Mouse (Mus musculus): ENCODE results near the gene Gm28230. TPM values are rescaled to one million over a fixed set of nuclear protein-coding genes. Genes with fewer than 3 reads are reported as not detected.
A peak's percentile ranks its signal among the peaks of the same experiment; 100 is the strongest.

Gm28230 gene
- polyA plus RNA-seq, 2 experiments from 2014 or later, result not detected

DNA sequence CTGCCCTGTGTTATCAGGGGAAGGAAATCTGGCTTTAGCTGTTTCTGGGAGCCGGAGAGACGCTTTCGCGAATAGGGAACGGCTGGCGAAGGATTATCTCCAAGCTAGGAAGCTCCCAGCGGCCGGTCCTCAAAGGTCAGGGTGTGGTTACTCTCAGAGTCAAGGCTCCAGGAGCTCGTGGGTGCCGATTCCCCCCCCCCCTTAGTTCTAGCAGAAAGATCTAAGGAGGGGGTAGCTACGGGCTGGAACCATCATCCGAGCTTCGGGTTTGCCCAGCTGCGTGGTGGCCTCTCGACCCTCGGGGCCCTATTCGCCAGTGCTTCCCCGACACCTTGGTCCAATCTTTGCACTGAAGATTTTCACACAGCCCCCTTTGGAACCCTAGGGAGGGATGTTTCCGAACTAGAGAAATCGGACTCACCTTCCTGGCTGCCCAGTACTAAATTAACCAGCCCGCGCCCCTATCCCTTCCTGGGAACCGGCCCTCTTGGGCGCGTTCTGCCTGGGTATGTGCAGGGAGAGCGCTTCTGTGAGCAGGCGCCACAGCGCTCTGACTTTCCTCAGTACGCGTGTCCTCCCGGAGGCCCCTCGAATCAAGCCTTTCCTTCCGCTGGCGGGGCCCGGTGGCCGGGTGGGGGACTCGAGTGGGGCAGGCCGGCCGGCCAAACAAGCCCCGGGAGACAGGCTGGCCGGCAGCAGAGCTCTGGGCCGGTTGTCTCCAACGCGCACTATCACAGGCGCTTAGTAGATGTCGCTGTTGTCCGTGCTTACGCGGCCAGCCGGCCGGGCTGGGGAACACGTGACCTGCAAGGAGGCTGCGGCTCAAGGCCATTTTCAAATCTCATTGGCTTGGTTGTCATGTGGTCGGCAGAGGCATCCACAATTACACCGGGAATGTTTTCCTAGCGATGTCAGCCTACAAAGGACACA is 35.2 kb upstream of the Gm28230 start, which contains the start of gene Hoxd10:
Gene Hoxd10 (plus strand): TSS at position 903 of the 930 bp plus-strand sequence.
- ATAC-seq, result no peak

DNA sequence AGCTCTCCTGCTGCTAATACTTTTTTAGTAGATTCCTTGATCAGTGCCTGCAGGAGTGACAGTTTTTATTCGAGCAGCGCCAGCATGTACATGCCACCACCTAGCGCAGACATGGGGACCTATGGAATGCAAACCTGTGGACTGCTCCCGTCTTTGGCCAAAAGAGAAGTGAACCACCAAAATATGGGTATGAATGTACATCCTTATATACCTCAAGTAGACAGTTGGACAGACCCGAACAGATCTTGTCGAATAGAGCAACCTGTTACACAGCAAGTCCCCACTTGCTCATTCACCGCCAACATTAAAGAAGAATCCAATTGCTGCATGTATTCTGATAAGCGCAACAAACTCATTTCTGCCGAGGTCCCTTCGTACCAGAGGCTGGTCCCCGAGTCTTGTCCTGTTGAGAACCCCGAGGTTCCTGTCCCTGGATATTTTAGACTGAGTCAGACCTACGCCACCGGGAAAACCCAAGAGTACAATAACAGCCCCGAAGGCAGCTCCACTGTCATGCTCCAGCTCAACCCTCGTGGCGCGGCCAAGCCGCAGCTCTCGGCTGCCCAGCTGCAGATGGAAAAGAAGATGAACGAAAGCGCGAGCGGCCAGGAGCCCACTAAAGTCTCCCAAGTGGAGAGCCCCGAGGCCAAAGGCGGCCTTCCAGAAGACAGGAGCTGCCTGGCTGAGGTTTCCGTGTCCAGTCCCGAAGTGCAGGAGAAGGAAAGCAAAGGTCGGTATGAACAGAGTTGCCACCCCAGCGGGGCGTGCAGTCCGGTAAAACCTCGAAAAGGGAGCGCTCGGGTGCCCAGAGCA is 34.3 kb upstream of the Gm28230 start:
- ATAC-seq, result no peak

DNA sequence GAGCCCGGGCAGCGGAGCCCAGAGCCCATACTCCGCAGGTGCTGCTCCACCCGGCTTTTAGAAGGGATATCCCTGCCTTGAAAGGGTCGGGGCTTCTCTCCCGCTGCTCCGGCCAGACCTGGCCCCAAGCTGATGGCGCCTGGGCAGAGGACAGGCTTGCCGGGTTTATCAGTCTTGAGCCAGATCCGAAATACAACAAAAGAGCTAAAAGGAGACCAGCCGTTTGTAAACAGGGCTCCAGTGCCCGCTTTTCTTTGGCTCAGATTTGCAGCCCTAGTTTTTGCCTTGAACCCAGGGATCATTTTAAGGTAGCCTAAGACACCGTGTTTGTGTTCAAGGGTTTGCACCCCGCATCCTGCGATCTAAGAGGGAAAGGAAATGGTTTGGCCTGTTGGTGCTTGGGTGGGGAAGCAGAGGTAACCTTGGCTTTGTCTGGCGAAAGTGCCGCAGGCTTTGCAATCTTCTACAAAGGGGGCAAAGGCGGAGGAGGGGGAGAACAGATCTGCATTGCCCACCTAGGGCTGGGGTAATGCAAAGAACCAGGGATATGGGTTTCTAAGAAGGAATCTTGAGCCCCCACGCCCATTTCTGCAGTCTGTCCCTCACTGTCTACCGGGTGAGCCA is 33.6 kb upstream of the Gm28230 start:
- ATAC-seq, result no peak

DNA sequence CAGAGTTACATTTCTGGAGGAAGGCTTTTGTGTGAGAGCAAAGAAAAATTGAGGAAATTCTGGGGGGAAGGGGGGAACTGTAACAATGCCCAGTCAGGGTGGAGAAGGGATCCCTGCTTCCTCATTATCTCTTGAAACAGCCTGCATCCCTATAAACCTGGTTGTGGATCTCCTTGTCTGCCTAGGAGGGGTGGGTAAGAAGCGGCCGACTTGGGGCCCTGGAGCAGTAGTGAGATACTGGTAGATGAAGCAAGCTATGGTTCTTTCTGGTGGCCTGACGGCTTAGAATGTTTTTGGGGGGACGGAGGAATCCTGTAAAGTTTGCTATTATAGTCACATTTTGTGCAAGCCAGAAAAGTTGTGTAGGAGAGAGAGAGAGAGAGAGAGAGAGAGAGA is 33.1 kb upstream of the Gm28230 start:
- no peak for ATAC-seq

DNA sequence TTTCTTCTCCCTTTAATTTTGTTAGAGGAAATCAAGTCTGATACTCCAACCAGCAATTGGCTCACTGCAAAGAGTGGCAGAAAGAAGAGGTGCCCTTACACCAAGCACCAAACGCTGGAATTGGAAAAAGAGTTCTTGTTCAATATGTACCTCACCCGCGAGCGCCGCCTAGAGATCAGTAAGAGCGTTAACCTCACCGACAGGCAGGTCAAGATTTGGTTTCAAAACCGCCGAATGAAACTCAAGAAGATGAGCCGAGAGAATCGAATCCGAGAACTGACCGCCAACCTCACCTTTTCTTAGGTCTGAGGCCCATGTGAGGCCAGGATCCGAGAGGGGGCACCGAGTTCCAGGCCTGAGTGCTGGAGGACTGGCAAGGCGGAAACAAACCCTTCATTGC is 32.5 kb upstream of the Gm28230 start:
- ATAC-seq, result no peak

DNA sequence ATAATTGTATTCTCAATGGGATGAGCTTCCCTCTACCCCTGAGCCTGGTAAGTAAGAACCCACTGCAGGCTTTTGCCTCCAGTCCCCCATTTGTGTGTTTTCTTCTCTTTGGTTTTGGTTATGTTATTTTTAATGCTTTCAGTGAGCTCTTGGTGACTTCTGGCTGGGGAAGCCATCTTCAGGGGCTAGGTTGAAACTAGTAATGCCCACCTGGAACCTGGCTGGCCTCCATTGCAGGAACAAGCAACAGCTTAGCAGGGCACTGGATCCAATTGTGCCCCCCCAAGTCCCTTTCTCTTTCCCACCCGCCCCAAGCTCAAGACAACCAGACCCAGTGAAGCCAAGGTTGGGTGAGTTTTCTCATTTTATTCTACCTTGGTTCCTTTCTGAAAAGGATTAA is 31.1 kb upstream of the Gm28230 start:
- no peak for ATAC-seq

DNA sequence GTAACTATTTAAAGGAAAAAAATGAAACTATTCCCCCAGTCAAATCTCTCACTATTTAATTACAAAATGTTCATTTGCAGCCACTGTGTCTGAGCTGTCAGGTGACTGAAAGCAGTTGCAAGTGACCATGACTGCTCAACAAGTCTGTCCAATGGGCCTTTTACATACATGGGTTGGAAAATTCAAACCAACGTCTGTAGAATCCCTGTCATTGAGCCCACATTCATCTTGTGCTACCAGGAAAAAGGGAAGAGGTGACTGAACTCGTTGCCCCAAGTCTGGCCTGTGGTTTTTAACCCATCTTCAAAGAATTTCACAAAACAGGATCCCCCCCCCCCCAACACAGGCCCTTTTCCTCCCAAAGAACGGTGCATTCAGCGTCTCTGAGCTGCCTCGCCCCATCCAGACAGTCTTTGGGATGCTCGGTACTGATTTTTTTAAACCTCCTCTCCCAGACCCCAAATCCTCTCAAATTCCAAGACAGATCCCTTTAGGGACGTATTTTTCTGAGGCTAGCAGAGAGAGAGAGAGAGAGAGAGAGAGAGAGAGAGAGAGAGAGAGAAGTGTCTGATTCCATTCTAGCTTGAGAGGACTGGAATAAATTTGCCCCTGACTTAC is 30.6 kb upstream of the Gm28230 start:
- no peak for ATAC-seq

DNA sequence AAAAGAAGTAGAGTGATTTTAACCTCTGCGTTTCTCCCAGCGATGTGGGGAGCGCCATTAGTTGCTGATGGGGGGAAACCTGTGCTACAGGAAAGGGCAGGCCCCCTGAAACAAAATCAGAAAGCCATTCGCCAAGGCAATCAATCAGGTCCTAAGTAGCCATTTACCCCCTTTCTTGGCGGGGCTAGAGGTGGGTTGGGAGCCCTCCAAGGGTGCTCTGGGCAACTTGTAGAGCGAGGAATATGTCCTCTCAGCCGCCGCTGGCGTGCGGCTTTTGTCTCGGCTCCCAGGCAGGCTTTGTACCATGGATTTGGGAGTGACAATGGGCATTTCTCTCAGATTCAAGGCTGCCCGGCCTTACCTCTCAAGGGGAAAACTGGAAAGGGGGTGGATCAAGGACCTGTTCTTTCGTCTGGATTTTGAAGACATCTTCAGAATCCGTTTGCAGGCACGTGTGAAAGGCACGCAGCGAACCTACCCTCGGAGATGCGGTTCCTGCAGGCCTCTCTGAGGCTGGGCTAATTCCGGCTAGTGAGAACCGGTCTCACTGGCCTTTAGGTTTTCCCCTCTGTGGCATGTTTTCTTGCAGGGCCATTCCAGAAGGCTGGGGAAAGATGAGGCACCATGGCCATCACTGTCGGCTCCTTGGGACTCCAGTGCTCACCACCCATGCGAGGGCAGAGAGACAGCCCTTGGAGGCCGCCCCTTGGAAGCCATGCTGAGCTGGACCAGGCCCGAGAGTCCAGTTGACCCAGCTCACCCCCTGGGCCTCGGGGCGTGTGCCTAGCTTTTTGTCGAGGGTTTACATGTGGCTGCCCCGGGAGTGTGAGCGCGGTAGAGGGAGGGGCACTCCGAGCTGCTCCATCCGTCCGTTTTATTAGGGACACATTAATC is 29.8 kb upstream of the Gm28230 start:
- ATAC-seq, result no peak

DNA sequence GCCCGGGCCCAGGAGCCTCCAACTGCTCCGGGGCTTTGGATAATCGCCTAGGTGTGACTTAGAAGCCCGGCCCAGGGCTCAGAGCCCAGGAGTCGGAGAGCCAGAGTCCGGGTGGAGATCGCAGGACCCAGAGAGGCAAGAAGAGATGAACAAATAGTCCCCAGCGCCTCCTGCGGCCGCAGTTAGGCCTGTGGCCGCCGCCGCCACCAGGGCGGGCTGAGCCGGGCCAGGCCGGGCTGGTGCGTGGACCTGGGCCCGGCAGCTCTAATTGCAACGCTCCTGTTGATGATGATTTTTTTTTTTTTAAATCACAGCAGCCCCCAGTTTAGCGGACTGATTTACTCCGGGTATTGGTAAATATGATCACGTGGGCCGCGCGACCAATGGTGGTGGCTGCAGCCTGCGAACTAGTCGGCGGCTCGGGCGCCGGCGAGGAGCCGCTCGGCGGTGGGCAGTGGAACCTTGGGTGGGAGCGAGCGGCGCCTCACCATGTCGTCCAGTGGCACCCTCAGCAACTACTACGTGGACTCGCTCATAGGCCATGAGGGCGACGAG is 28.9 kb upstream of the Gm28230 start, which contains the start of gene Hoxd9:
Gene Hoxd9 (plus strand): TSS at position 161 of the 555 bp plus-strand sequence.
- peak; percentile 28 for ATAC-seq

DNA sequence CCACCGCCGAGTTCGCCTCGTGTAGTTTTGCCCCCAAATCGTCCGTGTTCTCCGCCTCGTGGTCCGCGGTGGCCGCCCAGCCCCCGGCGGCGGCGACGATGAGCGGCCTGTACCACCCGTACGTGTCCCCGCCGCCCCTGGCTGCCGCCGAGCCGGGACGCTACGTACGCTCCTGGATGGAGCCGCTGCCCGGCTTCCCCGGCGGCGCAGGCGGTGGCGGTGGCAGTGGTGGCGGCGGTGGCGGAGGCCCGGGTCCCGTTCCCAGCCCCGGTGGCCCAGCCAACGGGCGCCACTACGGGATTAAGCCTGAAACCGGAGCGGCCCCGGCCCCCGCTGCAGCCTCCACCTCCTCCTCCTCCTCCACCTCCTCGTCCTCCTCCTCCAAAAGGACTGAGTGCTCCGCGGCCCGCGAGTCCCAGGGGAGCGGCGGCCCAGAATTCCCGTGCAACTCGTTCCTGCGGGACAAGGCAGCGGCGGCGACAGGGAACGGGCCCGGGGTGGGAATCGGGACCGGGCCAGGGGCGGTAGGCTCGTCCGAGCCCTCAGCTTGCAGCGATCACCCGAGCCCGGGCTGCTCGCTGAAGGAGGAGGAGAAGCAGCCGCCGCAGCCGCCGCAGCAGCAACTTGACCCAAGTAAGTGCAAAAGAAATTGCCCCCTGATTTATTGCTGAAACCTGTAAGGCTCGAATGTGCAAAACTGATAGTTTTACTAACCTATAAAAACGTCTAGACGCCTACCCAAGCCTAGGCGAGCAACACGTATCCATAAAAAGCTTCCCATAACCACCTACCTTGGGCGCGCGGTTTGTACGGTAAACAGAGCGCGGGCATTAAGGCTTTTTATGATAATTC is 28.1 kb upstream of the Gm28230 start:
- ATAC-seq, result no peak

DNA sequence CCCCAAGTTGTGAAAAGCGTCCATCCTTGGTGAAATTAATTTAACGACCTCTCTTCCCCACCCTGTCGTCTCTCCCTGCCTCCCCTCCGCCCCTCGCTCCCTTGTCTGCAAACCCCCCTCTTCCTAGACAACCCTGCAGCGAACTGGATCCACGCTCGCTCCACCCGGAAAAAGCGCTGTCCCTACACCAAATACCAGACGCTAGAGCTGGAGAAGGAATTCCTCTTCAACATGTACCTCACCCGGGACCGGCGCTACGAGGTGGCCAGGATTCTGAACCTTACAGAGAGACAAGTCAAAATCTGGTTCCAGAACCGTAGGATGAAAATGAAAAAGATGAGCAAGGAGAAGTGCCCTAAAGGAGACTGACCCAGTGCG is 27.5 kb upstream of the Gm28230 start:
- no peak for ATAC-seq

DNA sequence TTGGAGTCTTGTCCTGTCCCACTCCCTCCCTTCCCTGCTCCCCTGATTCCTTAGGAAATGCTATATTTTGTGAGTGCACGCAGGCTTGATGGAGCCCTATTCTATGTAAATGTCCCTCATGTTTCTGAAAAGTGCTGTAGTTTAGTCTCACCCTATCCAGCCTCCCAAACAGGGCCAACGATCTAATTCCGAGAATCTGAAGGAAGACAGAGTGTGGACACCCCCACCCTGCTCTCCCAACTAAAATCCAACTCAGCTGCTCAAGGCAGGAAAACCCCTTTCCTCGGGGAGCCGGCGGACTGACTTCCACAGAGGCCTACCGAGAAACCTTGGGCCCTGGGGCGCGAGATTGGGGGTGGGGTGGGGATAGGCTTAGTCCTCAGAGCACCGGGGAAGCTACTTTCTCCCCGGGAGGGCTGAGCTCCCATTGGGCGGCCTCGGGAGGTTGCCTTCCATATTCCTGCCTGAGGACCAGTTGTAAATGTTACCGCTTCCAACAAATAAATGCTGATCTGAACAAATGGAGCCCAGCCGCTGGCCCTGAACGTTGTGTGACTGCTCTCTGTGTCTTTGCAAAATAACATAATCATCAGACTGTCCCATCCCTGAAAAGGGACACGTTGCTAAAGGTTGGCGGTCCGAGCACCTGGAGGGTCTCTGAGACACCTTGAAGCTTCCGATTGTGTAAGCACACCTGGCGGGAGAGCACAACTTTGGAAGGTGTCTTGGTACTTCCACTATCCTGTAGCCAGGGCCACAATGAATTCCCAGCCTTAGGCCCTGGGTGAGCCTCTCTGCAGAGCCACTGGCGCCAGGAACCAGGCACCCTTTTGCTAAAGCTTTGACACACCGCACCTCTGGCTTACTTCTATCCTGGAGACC is 26.6 kb upstream of the Gm28230 start:
- no peak for ATAC-seq

DNA sequence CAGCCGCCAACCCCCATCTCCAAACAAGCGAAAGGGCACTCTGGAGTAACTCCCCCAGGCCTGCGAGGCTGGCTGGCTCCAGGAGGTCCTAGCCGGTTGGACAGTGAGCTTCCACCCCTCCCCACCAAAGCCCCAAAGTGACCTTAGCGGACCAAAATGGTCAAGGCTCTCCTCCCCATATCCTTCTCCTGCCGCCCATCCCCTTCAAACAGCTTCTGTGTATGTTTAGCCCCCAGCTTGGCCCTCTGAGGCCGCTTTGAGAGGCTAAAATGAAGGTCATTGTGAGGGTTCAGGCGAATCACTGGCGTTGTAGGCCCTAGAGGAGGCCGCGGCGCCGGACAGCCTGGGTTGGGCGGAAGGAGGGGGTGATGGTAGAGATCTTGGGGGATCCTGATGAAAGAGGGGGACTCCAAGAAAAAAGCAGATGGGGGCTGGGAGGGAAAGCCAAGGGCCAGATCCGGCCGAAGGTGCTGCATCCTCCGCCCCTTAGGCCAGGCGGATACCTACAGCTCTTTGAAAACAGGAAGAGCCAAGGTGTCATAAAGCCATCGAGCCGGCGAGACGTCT is 25.9 kb upstream of the Gm28230 start:
- no peak for ATAC-seq

DNA sequence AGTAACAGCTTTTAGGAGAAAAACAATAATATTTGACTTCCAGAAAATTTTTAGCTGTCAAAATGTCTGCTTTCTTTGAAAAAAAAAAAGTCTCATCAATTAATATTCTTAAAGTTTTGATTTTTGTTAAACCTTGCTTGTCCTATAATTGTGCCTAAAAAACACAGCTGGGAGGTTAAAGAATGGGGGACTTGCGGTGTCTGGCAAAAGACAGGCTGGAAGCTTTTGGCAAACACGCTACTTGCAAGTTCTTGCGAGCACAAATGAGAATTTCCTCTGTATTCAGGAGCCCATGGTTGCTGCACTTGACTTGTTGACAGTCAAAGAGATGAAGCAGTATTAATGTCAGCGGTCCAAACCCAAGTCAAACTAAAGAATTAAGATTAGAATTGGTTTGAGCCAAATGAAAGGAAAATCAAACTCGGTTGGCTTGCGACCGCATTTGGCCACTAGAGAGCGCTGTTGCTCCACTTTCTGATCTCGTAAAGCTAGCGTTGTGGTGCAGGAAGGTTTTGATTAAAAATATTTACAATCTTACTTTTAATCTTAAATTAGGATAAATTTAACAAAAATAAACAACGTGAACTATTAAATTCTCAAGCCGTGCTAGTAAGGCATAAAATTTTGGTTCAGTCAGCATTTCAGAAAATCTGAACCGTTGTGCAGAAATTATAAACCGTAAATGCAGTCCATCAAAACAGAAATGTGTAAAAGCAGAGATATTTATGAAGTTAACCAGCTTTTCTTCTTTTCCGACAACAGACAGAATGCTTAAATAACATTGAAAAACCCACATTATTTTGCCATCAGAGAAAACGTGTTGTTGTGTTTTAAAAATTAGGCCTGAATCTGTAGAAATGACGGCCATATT is 24.3 kb upstream of the Gm28230 start:
- ATAC-seq, result no peak

DNA sequence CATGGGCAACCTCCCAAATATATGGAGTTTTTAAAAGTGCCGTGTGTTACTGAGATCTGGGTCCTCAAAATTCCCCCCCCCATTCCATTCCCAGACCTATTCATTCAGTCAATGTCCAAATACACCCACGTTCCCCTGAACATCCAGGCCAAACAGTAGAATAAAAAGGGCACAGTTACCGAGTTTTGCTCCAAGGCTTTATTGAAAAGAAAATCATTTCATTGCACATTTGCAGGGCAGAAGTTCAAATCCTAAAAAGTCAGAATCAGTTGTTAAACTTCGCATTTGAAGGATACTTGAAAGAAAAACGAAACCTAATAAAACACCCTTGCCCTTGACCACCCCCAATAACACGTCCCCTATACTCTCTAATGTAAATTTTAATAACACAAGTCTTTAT is 23.7 kb upstream of the Gm28230 start:
- no peak for ATAC-seq

DNA sequence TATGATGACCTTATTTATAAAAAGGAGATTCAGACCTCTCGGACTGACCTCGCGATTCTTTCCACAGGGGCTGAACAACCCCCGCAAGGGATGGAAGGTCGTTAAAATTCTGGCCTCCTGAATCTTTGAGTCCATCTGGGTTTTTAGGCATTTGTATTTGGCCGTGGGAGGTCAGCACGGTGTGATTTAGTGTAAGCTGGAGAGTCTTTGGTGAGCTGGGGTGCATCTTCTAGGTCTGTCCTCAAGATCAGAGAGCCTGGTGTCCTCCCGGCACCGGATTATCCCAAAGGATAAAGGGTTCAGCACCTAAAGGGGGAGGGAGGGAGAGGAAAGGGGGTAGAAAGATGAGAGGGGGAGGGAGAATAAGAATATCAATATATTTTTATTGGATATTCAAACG is 23.2 kb upstream of the Gm28230 start:
- ATAC-seq, result no peak

DNA sequence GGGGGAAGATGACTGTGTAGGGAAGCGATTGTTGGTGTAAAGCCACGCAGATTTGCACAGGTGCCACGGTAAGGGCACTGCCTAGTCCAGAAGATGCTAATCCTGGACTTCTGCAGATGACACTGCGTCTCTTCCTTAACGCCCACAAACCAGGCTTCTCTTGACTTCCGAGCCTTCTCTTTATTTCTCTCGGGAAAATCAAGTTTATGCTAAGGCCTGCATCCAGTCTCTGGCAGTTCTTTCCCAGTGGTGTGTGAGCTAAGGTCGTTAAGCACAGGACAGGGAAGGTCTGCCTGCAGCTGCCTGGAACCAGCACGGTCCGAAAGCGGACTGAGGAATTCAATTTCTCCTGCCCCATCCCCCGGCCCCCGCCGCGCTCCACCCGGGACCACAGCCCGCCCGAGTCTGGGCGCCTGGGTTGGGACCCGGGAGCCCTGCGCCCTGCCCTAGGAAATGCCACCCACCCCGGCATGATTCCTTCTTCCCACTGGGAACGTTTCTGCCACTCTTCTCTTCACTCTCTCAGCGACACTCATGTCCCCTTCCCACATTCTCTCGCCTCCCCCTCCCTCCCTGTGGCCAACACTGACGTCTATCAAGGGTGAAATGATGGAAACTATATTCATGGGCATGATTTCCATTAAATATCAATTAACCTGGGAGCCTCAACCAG is 22.7 kb upstream of the Gm28230 start:
- ATAC-seq, result no peak

Data from activated CD4-positive, CD25-positive, alpha-beta regulatory T cell, adult 4 months (primary cell).